Mouse (Mus musculus) common myeloid progenitor, adult 5-6 weeks (primary cell): ENCODE data around the gene Hand1. TPM values are rescaled to one million over a fixed set of nuclear protein-coding genes. Genes with fewer than 3 reads are reported as not detected.
A peak's percentile ranks its signal among the peaks of the same experiment; 100 is the strongest.
"Not testable (repeated sequence)": the region's sequence is repeated elsewhere in the genome, so short reads cannot be mapped to it uniquely, and the experiment has no call there.

Source experiments
- ATAC-seq: replicated peaks from 2 replicates; pipeline ENCODE4 v1.8.0; 2016; ENCODE audit warnings: low read depth, mild to moderate bottlenecking, moderate TSS enrichment, inconsistent platforms; ENCODE audit not compliant: poor library complexity, severe bottlenecking
- total RNA-seq: library from RNA; stranded (forward); fragments of 200-1000, 187-1606 nt; gene quantifications from 2 replicates; pipeline ENCODE4 v1.2.3, GENCODE M21; 2017

Hand1 gene
- not detected in 2 replicates for total RNA-seq

- ATAC-seq = no peak
Observed at GRCm38 (mm10) chr11:57832552-57833201, at the start of gene Hand1. TSS of gene Hand1 (minus strand) at chr11:57832818.

DNA sequence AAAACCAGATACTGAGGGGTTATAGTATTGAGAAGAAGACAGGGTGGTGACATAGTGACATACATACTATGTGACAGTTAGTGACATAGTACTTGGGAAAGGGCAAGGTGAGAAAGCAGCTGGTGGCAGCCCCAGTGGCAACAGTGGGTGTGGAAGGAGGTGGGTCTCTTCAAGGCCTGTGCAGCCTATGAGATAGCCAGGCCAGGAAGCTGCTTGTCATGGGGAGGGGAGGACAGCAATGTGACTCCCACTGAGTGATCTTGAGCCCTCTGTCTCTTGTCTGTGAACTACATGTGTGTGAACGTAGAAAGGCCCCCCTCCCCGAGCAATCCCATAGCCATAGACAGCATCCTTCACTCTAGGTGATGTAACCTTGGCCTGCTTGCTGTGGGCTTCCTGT lies 43.5 kb upstream of the Hand1 start:
- no peak for ATAC-seq

DNA sequence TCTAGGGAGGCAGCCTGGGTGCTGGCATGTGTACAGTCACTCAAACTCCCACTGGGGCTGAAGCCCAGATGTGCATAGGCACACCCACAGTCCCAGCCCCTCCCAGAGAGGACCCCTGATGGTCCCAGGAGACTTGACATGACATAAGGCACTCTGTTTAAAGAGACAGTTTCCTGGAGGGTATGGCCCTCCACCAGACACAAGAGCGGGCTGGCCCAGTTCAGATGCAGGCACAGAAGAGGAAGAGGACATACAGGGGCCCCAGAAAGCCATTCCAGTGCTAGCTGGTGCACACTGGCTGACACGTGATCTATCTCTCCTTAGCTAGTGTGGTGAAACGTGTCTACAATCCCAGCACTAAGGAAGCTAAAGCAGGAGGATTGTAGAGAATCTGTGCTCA lies 40.4 kb upstream of the Hand1 start:
- ATAC-seq = peak; percentile 49

GRCm38 (mm10) chr11:57868753-57869460 lies 36.3 kb upstream of the Hand1 start:
- peak; percentile 80 for ATAC-seq

- no peak for ATAC-seq
Observed at GRCm38 (mm10) chr11:57866466-57866865, 33.8 kb upstream of the Hand1 start.

GRCm38 (mm10) chr11:57864577-57864976 lies 32.0 kb upstream of the Hand1 start:
- ATAC-seq = no peak

- no peak for ATAC-seq
Observed at GRCm38 (mm10) chr11:57862088-57862487, 29.5 kb upstream of the Hand1 start.

GRCm38 (mm10) chr11:57857709-57858108 lies 25.1 kb upstream of the Hand1 start:
- ATAC-seq = no peak

DNA sequence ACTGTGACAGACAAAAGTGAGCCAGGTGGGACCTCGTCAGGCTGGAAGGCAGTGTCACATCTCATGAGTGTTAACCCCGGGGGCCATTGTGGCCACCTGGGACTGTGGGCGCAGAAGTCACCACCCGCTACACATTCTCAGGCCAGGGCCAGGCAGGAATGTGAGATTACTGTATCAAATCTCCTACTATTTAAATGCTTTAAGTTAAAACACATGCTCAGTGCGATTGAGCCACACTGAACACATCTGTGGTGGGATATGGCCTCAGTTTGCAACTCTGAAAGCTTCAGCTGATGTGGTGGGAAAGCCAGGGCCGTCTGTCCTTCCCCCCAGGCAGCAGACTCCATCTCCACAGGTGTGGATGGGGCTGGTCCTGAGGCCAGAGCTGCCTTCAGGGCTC lies 21.0 kb upstream of the Hand1 start:
- no peak for ATAC-seq

DNA sequence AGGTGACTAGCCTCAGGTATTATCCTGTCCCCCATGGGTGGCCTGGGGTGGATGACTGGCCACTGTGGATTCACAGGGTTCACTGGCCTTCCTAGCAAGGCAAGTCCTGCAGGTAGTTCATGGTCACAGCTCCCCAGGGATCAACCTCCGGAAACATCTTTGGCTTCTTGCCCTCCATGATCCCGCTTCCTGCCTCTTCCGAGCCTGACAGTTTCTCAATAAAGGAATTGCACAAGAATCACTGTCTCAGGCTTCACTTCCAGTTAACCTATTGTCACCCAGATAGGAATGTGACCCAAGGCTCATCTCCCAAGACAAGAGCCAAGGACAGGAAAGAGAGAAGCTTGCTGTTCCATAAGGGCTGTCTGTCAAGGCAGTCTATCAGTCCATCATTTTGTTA lies 18.3 kb upstream of the Hand1 start:
- ATAC-seq = no peak

- ATAC-seq = no peak
Observed at GRCm38 (mm10) chr11:57850298-57850697, 17.7 kb upstream of the Hand1 start.

DNA sequence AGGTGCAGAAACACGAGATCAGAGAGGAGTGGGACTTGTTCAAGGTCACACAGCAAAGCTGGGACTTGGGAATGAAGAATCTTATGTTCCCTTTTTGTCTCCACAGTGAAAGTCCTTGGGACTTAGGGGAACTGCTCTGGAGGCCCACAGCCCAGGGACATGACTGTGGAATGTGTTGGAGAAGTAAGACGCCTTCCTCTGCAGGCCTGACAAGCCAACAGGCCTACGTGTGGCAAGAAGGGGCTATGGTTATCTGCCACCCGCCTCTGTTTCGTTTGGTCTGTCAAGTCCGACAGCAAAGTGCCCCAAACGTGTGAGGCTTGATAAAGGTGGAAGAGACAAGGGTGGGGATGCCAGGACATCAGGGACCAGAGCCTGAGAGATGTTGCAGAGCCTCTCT lies 14.8 kb upstream of the Hand1 start:
- ATAC-seq = no peak

DNA sequence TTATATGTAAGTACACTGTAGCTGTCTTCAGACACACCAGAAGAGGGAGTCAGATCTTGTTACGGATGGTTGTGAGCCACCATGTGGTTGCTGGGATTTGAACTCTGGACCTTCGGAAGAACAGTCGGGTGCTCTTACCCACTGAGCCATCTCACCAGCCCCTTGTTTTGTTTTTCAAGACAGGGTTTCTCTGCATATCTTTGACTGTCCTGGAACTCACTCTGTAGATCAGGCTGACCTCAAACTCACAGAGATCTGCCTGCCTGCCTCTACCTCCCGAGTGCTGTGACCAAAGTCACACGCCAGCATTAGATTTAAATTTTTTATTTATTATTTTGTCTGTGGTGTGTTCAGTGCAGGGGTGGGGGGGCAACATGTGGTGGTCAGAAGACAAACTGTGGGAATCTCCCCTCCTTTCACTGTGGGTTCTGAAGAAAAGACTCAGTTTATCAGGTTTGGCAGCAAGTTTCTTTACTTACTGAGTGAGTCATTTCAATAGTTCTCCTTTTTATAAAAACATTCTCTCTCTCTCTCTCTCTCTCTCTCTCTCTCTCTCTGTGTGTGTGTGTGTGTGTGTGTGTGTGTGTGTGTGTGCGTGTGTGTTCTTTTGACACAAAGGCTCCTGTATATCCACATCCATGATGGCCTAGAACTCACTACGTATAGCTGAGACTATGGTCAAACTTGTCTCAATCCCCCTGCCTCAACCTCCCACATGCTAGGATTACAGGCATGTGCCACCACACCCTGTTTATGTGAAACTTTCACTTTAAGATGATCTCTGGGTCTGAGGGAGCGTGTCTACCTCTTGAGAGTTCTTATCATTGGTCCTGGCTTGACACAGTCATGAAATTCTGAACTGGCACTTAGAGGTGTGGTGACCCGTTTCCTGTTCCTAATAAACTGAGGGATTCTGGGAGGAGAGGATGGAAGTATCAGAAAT lies 14.1 kb upstream of the Hand1 start:
- ATAC-seq = not testable (repeated sequence)

GRCm38 (mm10) chr11:57841391-57841790 lies 8.8 kb upstream of the Hand1 start:
- ATAC-seq = no peak

DNA sequence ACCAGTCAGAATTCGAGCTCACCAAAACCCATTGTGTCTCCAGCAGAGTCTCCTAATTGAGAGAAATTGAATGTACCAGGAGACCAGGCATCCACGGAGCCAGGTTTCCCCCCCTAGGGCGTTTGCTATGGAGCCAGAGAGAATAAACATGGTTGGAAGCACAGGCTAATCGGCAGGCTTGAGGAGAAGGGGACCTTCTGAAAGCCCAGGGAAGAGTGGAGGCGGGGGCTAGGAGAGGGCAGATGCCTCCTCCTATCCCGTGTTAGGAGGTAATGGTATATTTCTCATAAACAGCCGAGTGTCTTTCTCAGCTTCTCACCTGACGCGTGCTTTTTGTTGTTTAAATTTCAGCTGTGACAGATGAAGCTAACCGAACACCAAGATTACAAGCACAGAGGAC lies 8.4 kb upstream of the Hand1 start:
- ATAC-seq = no peak

GRCm38 (mm10) chr11:57837861-57838680 lies 5.5 kb upstream of the Hand1 start:
- ATAC-seq = no peak

DNA sequence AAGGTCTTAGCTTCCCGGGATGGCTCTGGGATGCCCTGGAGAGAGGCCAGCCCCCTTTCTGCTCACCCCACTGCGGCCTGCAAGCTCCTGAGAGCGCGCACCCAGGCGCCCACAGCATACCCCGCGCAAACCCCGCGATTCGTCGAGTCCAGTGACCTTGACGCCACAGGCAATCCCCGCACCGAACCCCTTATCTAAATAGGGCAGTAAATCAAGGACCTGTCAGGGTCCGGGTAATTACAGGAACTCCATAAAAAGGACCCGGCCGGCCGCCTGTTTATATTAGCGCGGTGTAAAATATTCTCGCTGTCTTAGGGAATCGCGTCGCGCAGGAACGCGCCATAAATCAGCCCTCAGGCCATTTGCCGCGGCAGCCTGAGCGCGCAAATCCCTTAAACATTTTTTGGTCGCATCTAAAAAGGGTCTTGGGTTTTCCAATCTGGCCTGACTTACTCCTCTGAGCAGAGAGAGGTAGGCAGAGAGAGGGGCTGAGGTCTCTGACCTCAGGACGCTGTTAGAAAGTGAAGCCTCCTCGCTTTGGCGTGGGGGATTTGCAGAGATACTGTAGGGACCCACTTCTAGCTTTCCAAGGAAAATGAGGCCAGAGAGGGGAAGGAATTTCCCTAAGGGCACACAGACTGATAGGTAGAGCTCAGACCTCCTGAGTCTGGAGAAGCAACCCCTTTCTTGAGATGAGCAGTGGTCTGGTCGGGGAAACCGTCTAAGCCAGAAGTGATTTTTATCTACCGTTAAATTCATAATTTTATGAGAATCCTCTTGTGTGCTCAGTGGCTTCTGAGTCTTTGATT lies 4.5 kb upstream of the Hand1 start:
- no peak for ATAC-seq

DNA sequence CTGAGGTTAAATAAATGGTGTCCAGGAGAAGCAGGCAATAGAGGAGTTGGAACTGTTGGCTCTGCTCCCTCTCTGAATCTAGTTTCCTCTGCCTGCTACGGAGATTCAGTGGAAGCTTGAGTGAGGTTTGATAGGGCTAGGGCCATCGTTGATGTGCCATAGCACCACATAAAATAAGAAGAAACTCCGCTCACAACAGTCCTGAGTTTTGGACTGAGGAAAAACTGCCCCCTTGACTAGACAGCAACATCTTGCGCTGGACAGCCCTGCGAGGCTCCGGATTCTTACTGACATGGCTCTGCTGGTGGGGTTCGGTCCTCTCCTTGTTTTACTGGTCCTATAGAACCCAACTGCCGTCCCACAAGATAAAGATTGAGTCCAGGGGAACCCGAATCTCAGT lies 3.8 kb upstream of the Hand1 start:
- no peak for ATAC-seq

GRCm38 (mm10) chr11:57835931-57836330 lies 3.3 kb upstream of the Hand1 start:
- ATAC-seq = no peak
